Mouse (Mus musculus) hindbrain, embryonic 15.5 days (tissue): ENCODE measurements around the gene Lefty1. TPM values are rescaled to one million over a fixed set of nuclear protein-coding genes. Genes with fewer than 3 reads are reported as not detected.
"Not testable (repeated sequence)": the region's sequence is repeated elsewhere in the genome, so short reads cannot be mapped to it uniquely, and the experiment has no call there.

Experiments used
- ATAC-seq: fragments of 200-750 bp; cut with Nextera tagmentation; 2 replicates; pipeline ENCODE4 v1.8.0; 2017; ENCODE audit warnings: low read depth, moderate number of reproducible peaks, moderate TSS enrichment; ENCODE audit not compliant: low FRiP score
- H3K27ac ChIP-seq: fragments of 300-500 bp; sonication (generic); replicated peaks from 2 replicates; pipeline ENCODE4 v1.5.1; 2015; ENCODE audit warnings: mild to moderate bottlenecking, inconsistent platforms
- H3K27me3 ChIP-seq: fragments of 300-500 bp; sonication (generic); 2 replicates; pipeline ENCODE4 v1.6.1; 2015; ENCODE audit warnings: control low read depth, inconsistent platforms
- H3K36me3 ChIP-seq: fragments of 300-500 bp; sonication (generic); 2 replicates; pipeline ENCODE4 v1.6.1; 2015; ENCODE audit warnings: control low read depth, inconsistent platforms
- H3K4me1 ChIP-seq: fragments of 300-500 bp; sonication (generic); replicated peaks from 2 replicates; pipeline ENCODE4 v1.6.1; 2015; ENCODE audit warnings: control low read depth, inconsistent platforms
- H3K4me2 ChIP-seq: fragments of 300-500 bp; sonication (generic); 2 replicates; pipeline ENCODE4 v1.6.1; 2015; ENCODE audit warnings: moderate library complexity, mild to moderate bottlenecking, inconsistent platforms
- H3K4me3 ChIP-seq: fragments of 300-500 bp; sonication (generic); 2 replicates; pipeline ENCODE4 v1.5.1; 2015; ENCODE audit warnings: mild to moderate bottlenecking, inconsistent platforms
- H3K9ac ChIP-seq: fragments of 300-500 bp; sonication (generic); 2 replicates; pipeline ENCODE4 v1.6.1; 2015; ENCODE audit warnings: inconsistent platforms
- H3K9me3 ChIP-seq: fragments of 300-500 bp; sonication (generic); 2 replicates; pipeline ENCODE4 v1.6.1; 2016; ENCODE audit warnings: control low read depth, inconsistent platforms
- WGBS: fragments of 180-500 bp; shearing (Covaris S2); methylation state at CpG from one replicate; pipeline ENCODE4 v1.1.7; 2015; 5-methylcytosine and 5-hydroxymethylcytosine counted together
- polyA plus RNA-seq: library from polyadenylated mRNA; unstranded; fragments of >200 nt; fragmentation: Nextera tagmentation; extraction: Ambion mirVana; gene quantifications from 2 replicates; pipeline ENCODE4 v1.2.1, GENCODE M21; 2015

Gene Lefty1
- polyA plus RNA-seq, 1 experiment from 2014 or later, result 0.16 TPM

- Histone ChIP-seq H3K27ac (no peak overlapping the region), H3K27me3 (no peaks in the 10 kb centered on the region), H3K9ac (no peak overlapping the region), H3K4me2 (no peak overlapping the region), H3K4me1 (no peaks in the 10 kb centered on the region), H3K36me3 (no peaks in the 10 kb centered on the region), H3K9me3 (no peaks in the 10 kb centered on the region), H3K4me3 (no peak overlapping the region)
- no peak for ATAC-seq
- WGBS, result 87% methylated on average over 7 of the region's 7 CpGs
Measured at GRCm38 (mm10) chr1:180967261-180967660, 32.4 kb downstream of the Lefty1 start.

- Histone ChIP-seq H3K9me3 (no peaks in the 10 kb centered on the region), H3K4me2 (no peak overlapping the region), H3K27ac (no peak overlapping the region), H3K9ac (no peak overlapping the region), H3K4me1 (no peaks in the 10 kb centered on the region), H3K27me3 (no peaks in the 10 kb centered on the region), H3K4me3 (no peak overlapping the region), H3K36me3 (no peaks in the 10 kb centered on the region)
- no peak for ATAC-seq
- 51% methylated on average over 10 of the region's 11 CpGs for WGBS
Measured at GRCm38 (mm10) chr1:180972941-180973340, 38.1 kb downstream of the Lefty1 start.

- H3K9me3 ChIP-seq, result no peaks in the 10 kb centered on the region
- no peak overlapping the region for H3K27ac ChIP-seq
- no peaks in the 10 kb centered on the region for H3K4me1 ChIP-seq
- WGBS, result 65% methylated on average over 14 of the region's 14 CpGs
- H3K4me2 ChIP-seq, result no peak overlapping the region
- 0 out of 2 replicates have a peak, but pooled peaks have one; percentile 45 for ATAC-seq
- H3K4me3 ChIP-seq, result no peak overlapping the region
- H3K9ac ChIP-seq, result no peak overlapping the region
- H3K27me3 ChIP-seq, result no peaks in the 10 kb centered on the region
- H3K36me3 ChIP-seq, result no peaks in the 10 kb centered on the region
Measured at GRCm38 (mm10) chr1:180974126-180974746, 39.4 kb downstream of the Lefty1 start.

DNA sequence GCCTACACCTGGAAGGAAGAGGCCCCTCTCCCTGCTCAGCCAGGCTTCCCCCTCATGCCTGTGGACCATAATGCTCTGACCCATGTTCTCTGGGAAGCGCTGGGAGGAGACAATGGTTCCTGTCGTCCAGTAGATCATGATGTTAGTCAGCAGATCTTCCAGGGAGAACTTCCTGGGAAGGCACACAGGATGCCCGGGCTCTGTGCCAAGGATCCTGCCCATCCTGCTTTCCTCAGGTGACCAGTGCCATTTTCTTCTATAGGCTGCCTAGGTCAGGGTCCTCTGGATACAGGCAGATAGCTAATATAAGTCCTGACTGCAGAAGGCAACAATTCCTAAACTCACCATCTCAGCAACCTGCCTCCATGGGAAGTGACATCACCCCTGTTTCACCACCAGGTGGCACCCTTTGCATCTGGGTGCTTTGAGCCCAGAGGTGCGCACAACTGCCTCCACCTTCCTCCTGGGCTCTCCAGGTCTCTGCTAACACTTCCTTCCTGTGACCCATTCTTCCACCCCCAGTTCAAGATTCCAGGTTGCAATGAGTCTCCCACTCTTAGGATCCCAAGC, 41.4 kb downstream of the Lefty1 start:
- Histone ChIP-seq H3K9ac (no peak overlapping the region), H3K4me3 (no peak overlapping the region), H3K27ac (no peak overlapping the region), H3K4me2 (no peak overlapping the region), H3K36me3 (no peaks in the 10 kb centered on the region), H3K27me3 (no peaks in the 10 kb centered on the region), H3K4me1 (no peaks in the 10 kb centered on the region), H3K9me3 (no peaks in the 10 kb centered on the region)
- 62% methylated on average over 4 of the region's 4 CpGs for WGBS
- no peak for ATAC-seq

DNA sequence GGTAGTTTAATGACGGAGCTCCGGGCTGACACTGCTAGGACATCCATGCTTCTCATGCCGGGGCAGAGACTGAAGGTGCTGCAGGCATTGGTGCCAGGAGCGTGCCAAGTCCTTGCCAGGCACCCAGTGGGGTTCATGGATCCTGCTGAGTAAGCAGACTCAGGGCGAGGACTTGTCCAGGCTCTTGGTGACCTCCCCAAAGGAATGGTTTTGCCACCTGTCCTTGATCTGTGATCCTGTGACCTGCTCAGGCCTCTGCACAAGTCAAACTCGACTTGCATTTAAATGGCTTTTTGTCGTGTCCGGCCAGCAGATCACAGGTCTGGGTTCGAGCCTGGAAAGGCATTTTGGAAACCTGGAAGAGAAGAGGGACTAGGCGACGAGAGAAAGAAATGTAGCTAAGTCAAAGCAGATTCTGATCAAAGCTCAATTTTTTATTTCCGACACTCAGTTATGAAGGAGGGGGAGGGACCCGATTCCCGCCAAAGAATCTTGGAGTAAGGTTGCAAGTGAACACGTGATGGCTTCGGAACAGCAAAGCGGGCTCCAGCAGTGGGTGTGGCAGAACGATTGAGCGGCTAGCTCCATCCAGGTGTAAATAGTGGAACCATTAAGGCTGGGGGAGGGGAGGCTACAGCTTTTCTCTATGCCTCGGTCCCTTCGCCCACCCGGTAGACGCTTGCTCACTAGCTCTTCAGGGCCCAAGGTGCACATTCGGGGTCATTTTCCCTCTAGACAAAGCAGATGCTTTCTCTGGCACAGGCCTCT, 44.8 kb downstream of the Lefty1 start:
- H3K27ac ChIP-seq, result no peak overlapping the region
- no peaks in the 10 kb centered on the region for H3K36me3 ChIP-seq
- no peaks in the 10 kb centered on the region for H3K27me3 ChIP-seq
- H3K9ac ChIP-seq, result no peak overlapping the region
- H3K4me3 ChIP-seq, result no peak overlapping the region
- WGBS, result 87% methylated on average over 24 of the region's 24 CpGs
- no peak for ATAC-seq
- H3K9me3 ChIP-seq, result no peaks in the 10 kb centered on the region
- no peaks in the 10 kb centered on the region for H3K4me1 ChIP-seq
- no peak overlapping the region for H3K4me2 ChIP-seq

DNA sequence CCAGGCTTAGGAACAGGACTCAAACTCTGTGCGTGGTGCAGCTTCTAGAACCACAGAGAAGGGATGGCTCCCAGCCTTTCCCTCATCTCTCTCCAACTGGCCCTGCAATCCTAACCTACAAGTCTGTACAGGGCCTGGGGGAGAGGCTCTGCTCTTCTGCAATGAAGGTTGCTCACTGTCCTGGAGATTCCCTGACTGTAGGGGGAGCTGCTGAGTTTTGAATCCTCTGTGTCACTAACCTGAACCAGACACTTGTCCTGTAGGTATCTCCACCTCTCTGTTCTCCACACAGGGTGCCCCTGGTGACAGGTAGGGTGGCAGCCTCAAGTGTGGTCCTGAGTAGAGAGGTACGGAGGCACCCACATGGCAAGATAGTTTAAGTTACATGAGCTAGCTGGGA, 45.6 kb downstream of the Lefty1 start:
- no peak overlapping the region for H3K27ac ChIP-seq
- H3K4me1 ChIP-seq, result no peaks in the 10 kb centered on the region
- no peaks in the 10 kb centered on the region for H3K27me3 ChIP-seq
- no peak overlapping the region for H3K9ac ChIP-seq
- no peak overlapping the region for H3K4me2 ChIP-seq
- no peaks in the 10 kb centered on the region for H3K9me3 ChIP-seq
- H3K4me3 ChIP-seq, result no peak overlapping the region
- H3K36me3 ChIP-seq, result no peaks in the 10 kb centered on the region
- no peak for ATAC-seq
- 65% methylated on average over 2 of the region's 2 CpGs for WGBS

DNA sequence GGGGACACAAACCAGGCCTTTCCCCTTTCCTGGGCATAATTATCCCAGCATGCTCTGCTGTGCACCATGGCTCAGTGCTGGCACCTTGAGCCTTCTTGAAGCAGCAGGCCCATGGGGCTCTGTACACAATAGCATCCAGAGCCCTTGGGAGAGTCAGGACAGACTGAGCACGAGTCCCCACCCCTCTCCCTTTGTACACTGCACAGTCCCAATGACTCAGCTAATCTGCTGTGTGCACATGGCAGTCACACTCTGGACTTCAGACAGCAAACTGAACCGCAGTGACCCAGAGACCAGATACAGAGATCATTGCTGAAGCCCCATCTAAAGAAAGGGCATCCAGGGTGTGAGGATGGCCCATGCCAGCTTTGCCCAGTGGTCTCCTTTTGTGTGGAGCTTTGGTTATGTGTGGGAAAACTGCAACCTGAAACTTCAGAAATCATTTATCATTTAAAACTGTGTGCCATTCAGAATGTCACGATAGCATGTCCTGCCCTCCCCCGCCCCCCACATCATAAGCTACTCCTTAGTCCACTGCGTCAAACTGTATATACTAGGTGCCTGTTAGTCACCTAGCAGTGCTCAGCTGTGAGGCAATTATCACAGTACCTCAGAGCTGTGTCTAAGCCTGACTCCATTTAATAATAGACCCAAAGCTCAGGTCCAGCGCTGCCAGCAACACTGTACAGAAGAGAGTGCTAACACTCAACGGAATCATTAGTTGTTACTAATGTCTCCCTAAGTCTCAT, 46.6 kb downstream of the Lefty1 start:
- not testable (repeated sequence) for H3K36me3 ChIP-seq, ATAC-seq, H3K4me2 ChIP-seq, H3K9ac ChIP-seq, H3K9me3 ChIP-seq, H3K4me3 ChIP-seq, H3K27ac ChIP-seq, H3K27me3 ChIP-seq, H3K4me1 ChIP-seq
- WGBS, result 80% methylated on average over 7 of the region's 7 CpGs

DNA sequence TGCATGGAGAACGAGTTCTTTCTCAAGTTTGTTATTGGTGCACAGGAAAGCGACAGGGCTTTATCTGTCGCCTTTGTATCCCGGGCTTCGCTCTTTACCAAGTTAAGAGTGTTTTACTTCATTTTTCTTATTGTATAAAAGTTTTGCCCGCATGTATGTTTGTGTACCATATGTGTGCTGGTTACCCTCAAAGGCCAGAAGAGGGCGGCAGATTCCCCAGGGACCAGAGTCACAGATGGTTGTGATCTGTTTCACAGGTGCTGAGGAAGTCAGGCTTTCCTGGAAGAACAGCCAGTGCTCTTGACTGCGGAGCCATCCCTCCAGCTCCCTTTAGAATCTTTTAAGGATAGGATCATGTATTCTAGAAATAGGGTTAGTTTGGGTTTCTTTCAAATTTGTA, 51.9 kb downstream of the Lefty1 start:
- Histone ChIP-seq H3K36me3 (no peaks in the 10 kb centered on the region), H3K4me3 (no peak overlapping the region), H3K9ac (no peak overlapping the region), H3K9me3 (no peaks in the 10 kb centered on the region), H3K4me2 (no peak overlapping the region), H3K27ac (no peak overlapping the region), H3K4me1 (no peaks in the 10 kb centered on the region), H3K27me3 (no peaks in the 10 kb centered on the region)
- WGBS, result 94% methylated on average over 8 of the region's 8 CpGs
- ATAC-seq, result no peak

- H3K4me1 ChIP-seq, result no peaks in the 10 kb centered on the region
- no peak overlapping the region for H3K4me3 ChIP-seq
- peak; percentile 45; the same call in 1 of the 2 replicates for ATAC-seq
- H3K27me3 ChIP-seq, result no peaks in the 10 kb centered on the region
- no peaks in the 10 kb centered on the region for H3K9me3 ChIP-seq
- under 1% methylated on average over 9 of the region's 9 CpGs for WGBS
- H3K27ac ChIP-seq, result no peak overlapping the region
- H3K36me3 ChIP-seq, result no peaks in the 10 kb centered on the region
- no peak overlapping the region for H3K9ac ChIP-seq
- peak overlapping the region; percentile 29; the same call in 1 of the 2 replicates for H3K4me2 ChIP-seq
Measured at GRCm38 (mm10) chr1:180987759-180988158, 52.9 kb downstream of the Lefty1 start.

Other genes with a start within 250 kb of the Lefty1 start
- 0.10 TPM in 1 of 2 replicates, not detected in the other for gene Mixl1, start 238.0 kb upstream of the Lefty1 start, polyA plus RNA-seq
- 22.9 and 23.0 TPM in 2 replicates for gene Acbd3, start 209.0 kb upstream of the Lefty1 start, polyA plus RNA-seq
- gene H3f3a, start 121.1 kb upstream of the Lefty1 start, polyA plus RNA-seq, result 2,665 and 2,688 TPM in 2 replicates
- gene Sde2, start 83.9 kb upstream of the Lefty1 start, polyA plus RNA-seq, result 26.6 and 29.3 TPM in 2 replicates
- gene Lefty2, start 41.9 kb upstream of the Lefty1 start, polyA plus RNA-seq, result 3.4 TPM in 2 replicates
- 73.6 and 83.6 TPM in 2 replicates for gene Pycr2, start 30.7 kb upstream of the Lefty1 start, polyA plus RNA-seq
- 1.8 and 2.4 TPM in 2 replicates for gene Tmem63a, start 7.3 kb downstream of the Lefty1 start, polyA plus RNA-seq
- 8.3 and 9.3 TPM in 2 replicates for gene Ephx1, start 85.9 kb downstream of the Lefty1 start, polyA plus RNA-seq
- 0.10 TPM in 1 of 2 replicates, not detected in the other for gene 9130409I23Rik, start 116.2 kb downstream of the Lefty1 start, polyA plus RNA-seq
- gene Nvl, start 209.2 kb downstream of the Lefty1 start, polyA plus RNA-seq, result 41.0 and 44.9 TPM in 2 replicates
- 54.4 and 67.4 TPM in 2 replicates for gene Cnih4, start 209.7 kb downstream of the Lefty1 start, polyA plus RNA-seq